Mouse (Mus musculus): ENCODE results near the gene Samd13. TPM values are rescaled to one million over a fixed set of nuclear protein-coding genes. Genes with fewer than 3 reads are reported as not detected.
A peak's percentile ranks its signal among the peaks of the same experiment; 100 is the strongest.

The Samd13 gene
- polyA plus RNA-seq, 1 experiment from 2014 or later, result 0.46 TPM

DNA sequence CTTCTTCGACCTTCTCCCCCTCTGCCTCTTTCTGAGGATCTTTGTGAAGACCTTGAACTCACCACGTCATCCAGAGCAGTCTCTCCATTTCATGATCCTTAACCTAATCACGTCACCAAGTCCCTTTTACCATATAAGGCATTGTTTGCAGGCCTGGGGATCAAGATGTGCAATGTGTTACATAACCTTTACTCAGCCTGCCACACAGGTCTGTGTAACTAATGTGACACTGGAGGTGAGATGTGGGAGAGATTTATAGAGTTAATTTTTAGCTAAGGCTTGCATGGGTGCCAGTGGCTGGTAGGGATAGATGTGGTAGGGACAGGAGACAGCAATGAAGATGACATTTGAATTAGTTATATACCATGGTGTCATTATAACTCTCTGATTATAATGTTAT lies 23.0 kb upstream of the Samd13 start:
- Histone ChIP-seq H3K36me3 (ENCODE audit: control insufficient read depth, insufficient read depth, low read length) (no peaks in the 10 kb centered on the region), H3K27me3 (replicated peaks; ENCODE audit: control insufficient read depth, insufficient read depth, low read length) (no peaks in the 10 kb centered on the region), H3K4me3 (ENCODE audit: low read depth, low read length) (no peak overlapping the region), H3K27ac (ENCODE audit: low read depth) (no peak overlapping the region), H3K4me2 (ENCODE audit: low read length) (no peak overlapping the region), H3K9me3 (ENCODE audit: control insufficient read depth, low read length) (no peaks in the 10 kb centered on the region), H3K4me1 (replicated peaks; ENCODE audit: control insufficient read depth, insufficient read depth, low read length) (no peaks in the 10 kb centered on the region), H3K9ac (ENCODE audit: low read length) (no peak overlapping the region)
- ATAC-seq (replicated peaks; ENCODE audit: low FRiP score, low TSS enrichment, low read depth) (no peak), DNase-seq (ENCODE audit: low spot score) (no peak)
- WGBS, result 65% methylated on average over 3 of the region's 3 CpGs

- no peaks in the 10 kb centered on the region for H3K36me3 ChIP-seq (ENCODE audit: control insufficient read depth, insufficient read depth, low read length)
- H3K4me3 ChIP-seq (ENCODE audit: low read depth, low read length), result no peak overlapping the region
- 90% methylated on average over 4 of the region's 4 CpGs for WGBS
- H3K27me3 ChIP-seq (replicated peaks; ENCODE audit: control insufficient read depth, insufficient read depth, low read length), result no peaks in the 10 kb centered on the region
- no peak overlapping the region for H3K4me2 ChIP-seq (ENCODE audit: low read length)
- no peaks in the 10 kb centered on the region for H3K9me3 ChIP-seq (ENCODE audit: control insufficient read depth, low read length)
- no peaks in the 10 kb centered on the region for H3K4me1 ChIP-seq (replicated peaks; ENCODE audit: control insufficient read depth, insufficient read depth, low read length)
- no peak overlapping the region for H3K27ac ChIP-seq (ENCODE audit: low read depth)
- no peak for DNase-seq (ENCODE audit: low spot score)
- no peak for ATAC-seq (replicated peaks; ENCODE audit: low FRiP score, low TSS enrichment, low read depth)
- H3K9ac ChIP-seq (ENCODE audit: low read length), result no peak overlapping the region
These were observed 18.7 kb upstream of the Samd13 start for GRCm38 (mm10) chr3:146704099-146704498.

GRCm38 (mm10) chr3:146700051-146700450 lies 14.7 kb upstream of the Samd13 start:
- H3K4me2 ChIP-seq (ENCODE audit: low read length), result no peak overlapping the region
- no peaks in the 10 kb centered on the region for H3K27me3 ChIP-seq (replicated peaks; ENCODE audit: control insufficient read depth, insufficient read depth, low read length)
- DNase-seq (ENCODE audit: low spot score) (no peak), ATAC-seq (replicated peaks; ENCODE audit: low FRiP score, low TSS enrichment, low read depth) (no peak)
- H3K4me3 ChIP-seq (ENCODE audit: low read depth, low read length), result no peak overlapping the region
- 70% methylated on average over 11 of the region's 11 CpGs for WGBS
- H3K9ac ChIP-seq (ENCODE audit: low read length), result no peak overlapping the region
- H3K4me1 ChIP-seq (replicated peaks; ENCODE audit: control insufficient read depth, insufficient read depth, low read length), result no peaks in the 10 kb centered on the region
- no peaks in the 10 kb centered on the region for H3K9me3 ChIP-seq (ENCODE audit: control insufficient read depth, low read length)
- H3K27ac ChIP-seq (ENCODE audit: low read depth), result no peak overlapping the region
- H3K36me3 ChIP-seq (ENCODE audit: control insufficient read depth, insufficient read depth, low read length), result no peaks in the 10 kb centered on the region

DNA sequence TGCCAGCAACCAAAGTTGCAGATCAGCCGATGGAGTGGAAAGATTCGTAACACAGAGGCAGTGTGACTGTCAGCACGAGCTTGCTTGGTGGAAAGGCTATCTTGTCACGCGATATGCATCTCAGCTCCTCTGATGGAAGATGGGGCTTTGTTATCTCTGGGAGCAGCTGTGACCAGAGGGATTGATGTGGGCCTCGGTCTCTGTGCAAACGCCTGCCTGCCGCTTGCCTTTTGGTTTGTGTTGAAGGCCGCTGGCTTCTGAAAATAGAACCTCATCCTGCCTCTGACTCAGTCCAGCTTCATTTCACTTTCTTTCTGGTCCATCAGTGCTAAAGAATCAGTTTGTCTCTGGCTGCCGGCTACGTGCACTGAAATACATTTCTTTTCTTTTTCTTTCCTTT lies 13.6 kb upstream of the Samd13 start:
- Histone ChIP-seq H3K4me2 (ENCODE audit: low read length) (no peak overlapping the region), H3K9me3 (ENCODE audit: control insufficient read depth, low read length) (no peaks in the 10 kb centered on the region), H3K27ac (ENCODE audit: low read depth) (no peak overlapping the region), H3K36me3 (ENCODE audit: control insufficient read depth, insufficient read depth, low read length) (no peaks in the 10 kb centered on the region), H3K4me3 (ENCODE audit: low read depth, low read length) (no peak overlapping the region), H3K4me1 (replicated peaks; ENCODE audit: control insufficient read depth, insufficient read depth, low read length) (no peaks in the 10 kb centered on the region), H3K27me3 (replicated peaks; ENCODE audit: control insufficient read depth, insufficient read depth, low read length) (no peaks in the 10 kb centered on the region), H3K9ac (ENCODE audit: low read length) (no peak overlapping the region)
- ATAC-seq (replicated peaks; ENCODE audit: low FRiP score, low TSS enrichment, low read depth) (no peak), DNase-seq (ENCODE audit: low spot score) (no peak)
- WGBS, result 61% methylated on average over 11 of the region's 11 CpGs

GRCm38 (mm10) chr3:146692547-146692946 lies 7.2 kb upstream of the Samd13 start:
- Histone ChIP-seq H3K27me3 (replicated peaks; ENCODE audit: control insufficient read depth, insufficient read depth, low read length) (no peaks in the 10 kb centered on the region), H3K4me2 (ENCODE audit: low read length) (no peak overlapping the region), H3K4me1 (replicated peaks; ENCODE audit: control insufficient read depth, insufficient read depth, low read length) (no peaks in the 10 kb centered on the region), H3K9me3 (ENCODE audit: control insufficient read depth, low read length) (no peaks in the 10 kb centered on the region), H3K36me3 (ENCODE audit: control insufficient read depth, insufficient read depth, low read length) (no peaks in the 10 kb centered on the region), H3K9ac (ENCODE audit: low read length) (no peak overlapping the region), H3K27ac (ENCODE audit: low read depth) (no peak overlapping the region), H3K4me3 (ENCODE audit: low read depth, low read length) (no peak overlapping the region)
- 85% methylated on average over 5 of the region's 5 CpGs for WGBS
- DNase-seq (ENCODE audit: low spot score) (no peak), ATAC-seq (replicated peaks; ENCODE audit: low FRiP score, low TSS enrichment, low read depth) (no peak)

GRCm38 (mm10) chr3:146687121-146687725 lies 1.8 kb upstream of the Samd13 start:
- Histone ChIP-seq H3K9me3 (ENCODE audit: control insufficient read depth, low read length) (no peaks in the 10 kb centered on the region), H3K36me3 (ENCODE audit: control insufficient read depth, insufficient read depth, low read length) (no peaks in the 10 kb centered on the region), H3K27ac (ENCODE audit: low read depth) (no peak overlapping the region), H3K4me2 (ENCODE audit: low read length) (no peak overlapping the region), H3K27me3 (replicated peaks; ENCODE audit: control insufficient read depth, insufficient read depth, low read length) (no peaks in the 10 kb centered on the region), H3K9ac (ENCODE audit: low read length) (no peak overlapping the region), H3K4me3 (ENCODE audit: low read depth, low read length) (no peak overlapping the region), H3K4me1 (replicated peaks; ENCODE audit: control insufficient read depth, insufficient read depth, low read length) (peaks cover 9% of the 10 kb centered on the region; the same call in 1 of the 2 replicates)
- ATAC-seq (replicated peaks; ENCODE audit: low FRiP score, low TSS enrichment, low read depth) (no peak), DNase-seq (ENCODE audit: low spot score) (no peak)
- 80% methylated on average over 4 of the region's 4 CpGs for WGBS

GRCm38 (mm10) chr3:146686428-146686827 lies 1.0 kb upstream of the Samd13 start:
- Histone ChIP-seq H3K27me3 (replicated peaks; ENCODE audit: control insufficient read depth, insufficient read depth, low read length) (no peaks in the 10 kb centered on the region), H3K36me3 (ENCODE audit: control insufficient read depth, insufficient read depth, low read length) (no peaks in the 10 kb centered on the region), H3K4me1 (replicated peaks; ENCODE audit: control insufficient read depth, insufficient read depth, low read length) (peaks cover 17% of the 10 kb centered on the region), H3K9ac (ENCODE audit: low read length) (no peak overlapping the region), H3K9me3 (ENCODE audit: control insufficient read depth, low read length) (no peaks in the 10 kb centered on the region), H3K27ac (ENCODE audit: low read depth) (no peak overlapping the region), H3K4me3 (ENCODE audit: low read depth, low read length) (no peak overlapping the region), H3K4me2 (ENCODE audit: low read length) (no peak overlapping the region)
- no peak for DNase-seq (ENCODE audit: low spot score)
- no peak for ATAC-seq (replicated peaks; ENCODE audit: low FRiP score, low TSS enrichment, low read depth)
- 91% methylated on average over 8 of the region's 8 CpGs for WGBS

- no peaks in the 10 kb centered on the region for H3K27me3 ChIP-seq (replicated peaks; ENCODE audit: control insufficient read depth, insufficient read depth, low read length)
- H3K4me2 ChIP-seq (ENCODE audit: low read length), result no peak overlapping the region
- H3K4me1 ChIP-seq (replicated peaks; ENCODE audit: control insufficient read depth, insufficient read depth, low read length), result peaks cover 19% of the 10 kb centered on the region
- no peak for DNase-seq (ENCODE audit: low spot score)
- no peaks in the 10 kb centered on the region for H3K36me3 ChIP-seq (ENCODE audit: control insufficient read depth, insufficient read depth, low read length)
- no peak overlapping the region for H3K27ac ChIP-seq (ENCODE audit: low read depth)
- H3K4me3 ChIP-seq (ENCODE audit: low read depth, low read length), result no peak overlapping the region
- no peaks in the 10 kb centered on the region for H3K9me3 ChIP-seq (ENCODE audit: control insufficient read depth, low read length)
- ATAC-seq (replicated peaks; ENCODE audit: low FRiP score, low TSS enrichment, low read depth), result no peak
- 83% methylated on average over 2 of the region's 2 CpGs for WGBS
- H3K9ac ChIP-seq (ENCODE audit: low read length), result no peak overlapping the region
These were observed 2.3 kb downstream of the Samd13 start for GRCm38 (mm10) chr3:146683095-146683494.

- peaks cover 19% of the 10 kb centered on the region for H3K4me1 ChIP-seq (replicated peaks; ENCODE audit: control insufficient read depth, insufficient read depth, low read length)
- no peak overlapping the region for H3K27ac ChIP-seq (ENCODE audit: low read depth)
- ATAC-seq (replicated peaks; ENCODE audit: low FRiP score, low TSS enrichment, low read depth), result no peak
- no peaks in the 10 kb centered on the region for H3K9me3 ChIP-seq (ENCODE audit: control insufficient read depth, low read length)
- WGBS, result 42% methylated on average over 13 of the region's 13 CpGs
- DNase-seq (ENCODE audit: low spot score), result peak; percentile 63
- H3K27me3 ChIP-seq (replicated peaks; ENCODE audit: control insufficient read depth, insufficient read depth, low read length), result no peaks in the 10 kb centered on the region
- H3K36me3 ChIP-seq (ENCODE audit: control insufficient read depth, insufficient read depth, low read length), result no peaks in the 10 kb centered on the region
- 0 out of 2 replicates have a peak overlapping the region, but pooled peaks have one; percentile 12 for H3K9ac ChIP-seq (ENCODE audit: low read length)
- H3K4me2 ChIP-seq (ENCODE audit: low read length), result peak overlapping the region; percentile 51
- H3K4me3 ChIP-seq (ENCODE audit: low read depth, low read length), result peak overlapping the region; percentile 17
These were observed 3.2 kb downstream of the Samd13 start for GRCm38 (mm10) chr3:146682140-146682651.
